20 mouse cellular contexts compared by ENCODE assay signal in the genomic region with DNA sequence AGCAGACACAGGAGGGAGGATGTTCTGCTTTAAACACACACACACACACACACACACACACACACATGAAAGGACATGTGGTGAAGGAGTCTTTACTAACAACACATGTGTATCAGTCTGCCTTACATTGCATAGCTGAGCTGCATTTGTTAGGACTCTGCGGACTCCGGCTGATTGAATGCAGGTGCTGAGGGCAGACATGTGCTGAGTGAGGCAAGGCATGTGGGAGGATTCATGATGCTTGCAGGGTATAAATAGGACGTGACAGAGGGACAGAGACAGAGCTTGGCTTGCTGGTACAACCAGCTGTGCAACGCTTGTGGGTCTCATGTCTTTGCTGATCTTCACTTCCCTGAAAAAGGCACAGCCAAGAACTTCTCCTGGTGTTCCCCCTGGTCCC. TPM values are rescaled to one million over a fixed set of nuclear protein-coding genes. Genes with fewer than 3 reads are reported as not detected.
DNase-seq lines count a peak whose midpoint lies in the region; ATAC-seq and TF ChIP-seq lines count a peak whose summit lies in the region.
"Had no signal": no experiment of that assay in that cellular context is flagged by ENCODE, and none has a peak within 500 bp of the region (broad histone marks: within the 10 kb centered on the region; RNA-seq: fewer than 3 reads in every experiment).

No protein-coding gene starts in this region.

- no peak overlapping the region for H3K4me3 ChIP-seq in layer of hippocampus, adult 2 months
- no peak overlapping the region for H3K4me3 ChIP-seq in embryonic facial prominence, embryonic 11.5 days (ENCODE audit: low read depth, low read length)
- no peak overlapping the region for H3K4me3 ChIP-seq in limb, embryonic 13.5 days
- H3K4me3 ChIP-seq: heart, embryonic 12.5 days; left cerebral cortex, adult 2 months; limb, embryonic 12.5 days; liver, embryonic 15.5 days had no signal

- H3K27ac ChIP-seq in layer of hippocampus, adult 2 months = peak overlapping the region; percentile 75
- no peak overlapping the region for H3K27ac ChIP-seq in embryonic facial prominence, embryonic 11.5 days (replicated peaks; ENCODE audit: low read depth, low read length)
- no peak overlapping the region for H3K27ac ChIP-seq in limb, embryonic 13.5 days
- H3K27ac ChIP-seq: left cerebral cortex, adult 2 months; limb, embryonic 12.5 days; liver, embryonic 15.5 days had no signal

- no peaks in the 10 kb centered on the region for H3K36me3 ChIP-seq in embryonic facial prominence, embryonic 11.5 days (replicated peaks; ENCODE audit: control insufficient read depth, insufficient read depth, low read depth, low read length)
- H3K36me3 ChIP-seq in limb, embryonic 13.5 days = no peaks in the 10 kb centered on the region
- H3K36me3 ChIP-seq: heart, embryonic 12.5 days; limb, embryonic 12.5 days; liver, embryonic 15.5 days had no signal

- no peaks in the 10 kb centered on the region; the same call in 1 of the 2 replicates for H3K4me1 ChIP-seq in embryonic facial prominence, embryonic 11.5 days (ENCODE audit: control insufficient read depth, insufficient read depth, low read length)
- peaks cover 5% of the 10 kb centered on the region for H3K4me1 ChIP-seq in limb, embryonic 13.5 days
- H3K4me1 ChIP-seq: liver, embryonic 15.5 days had no signal

- H3K4me2 ChIP-seq in embryonic facial prominence, embryonic 11.5 days (ENCODE audit: low read depth, low read length) = no peak overlapping the region
- no peak overlapping the region for H3K4me2 ChIP-seq in limb, embryonic 13.5 days (replicated peaks)
- H3K4me2 ChIP-seq: heart, embryonic 12.5 days; limb, embryonic 12.5 days; liver, embryonic 15.5 days had no signal

- DNase-seq in layer of hippocampus, adult 2 months (ENCODE audit: low spot score in 2 of 2) = no peak
- DNase-seq in layer of hippocampus, postnatal 10 days (ENCODE audit: low spot score in 2 of 2) = no peak
- DNase-seq in brain, adult 2 months (ENCODE audit: low read depth, low spot score) = peak; percentile 64
- peak; percentile 69 for DNase-seq in embryonic facial prominence, embryonic 11.5 days (ENCODE audit: low spot score)
- DNase-seq in cerebellum, postnatal 14 days = no peak
- DNase-seq: adrenal gland, postnatal 36 days; cerebellum, adult 8-10 months; kidney, adult 8-10 months; kidney, postnatal 4 days; lung, postnatal 10 days; thymus, postnatal 36 days had no signal

- ATAC-seq in embryonic facial prominence, embryonic 11.5 days (replicated peaks; ENCODE audit: insufficient number of reproducible peaks, low FRiP score, low TSS enrichment, low read depth) = 0 out of 2 replicates have a peak, but pooled peaks have one; percentile 34
- peak; percentile 69 for ATAC-seq in limb, embryonic 13.5 days (ENCODE audit: low FRiP score, low read depth)
- no peak for ATAC-seq in megakaryocyte progenitor cell, adult 5-6 weeks (replicated peaks; ENCODE audit: poor library complexity)
- no peak for ATAC-seq in megakaryocyte, adult 5-6 weeks (ENCODE audit: poor library complexity, severe bottlenecking)

- H3K9ac ChIP-seq in embryonic facial prominence, embryonic 11.5 days (replicated peaks; ENCODE audit: low read length) = no peak overlapping the region
- no peak overlapping the region for H3K9ac ChIP-seq in limb, embryonic 13.5 days
- H3K9ac ChIP-seq: heart, embryonic 12.5 days; limb, embryonic 12.5 days; liver, embryonic 15.5 days had no signal

- 54% methylated on average over 4 of the region's 4 CpGs for WGBS in embryonic facial prominence, embryonic 11.5 days
- 39% methylated on average over 4 of the region's 4 CpGs for WGBS in limb, embryonic 13.5 days

- no peaks in the 10 kb centered on the region for H3K27me3 ChIP-seq in embryonic facial prominence, embryonic 11.5 days (ENCODE audit: control insufficient read depth, insufficient read depth, low read length)
- no peaks in the 10 kb centered on the region for H3K27me3 ChIP-seq in limb, embryonic 13.5 days
- H3K27me3 ChIP-seq: heart, embryonic 12.5 days; limb, embryonic 12.5 days; liver, embryonic 15.5 days had no signal

- no peaks in the 10 kb centered on the region for H3K9me3 ChIP-seq in embryonic facial prominence, embryonic 11.5 days (replicated peaks; ENCODE audit: control insufficient read depth, low read length)
- peaks cover 5% of the 10 kb centered on the region; the same call in 1 of the 2 replicates for H3K9me3 ChIP-seq in limb, embryonic 13.5 days
- H3K9me3 ChIP-seq: heart, embryonic 12.5 days; limb, embryonic 12.5 days; liver, embryonic 15.5 days had no signal

- TF ChIP-seq CTCF in layer of hippocampus, adult 2 months (conservative IDR thresholded peaks at IDR 0.05) = no peak

RNA-seq across cellular contexts. Expression of a gene that starts 34.5 kb away (rescaled TPM):
- under 1 TPM in 1 of 2 experiments, not detected in 1; 0.28 TPM for total RNA-seq in layer of hippocampus, adult 2 months (2021)
- under 1 TPM; 0.33 to 0.41 TPM for total RNA-seq in layer of hippocampus, postnatal 10 days (2021)
- polyA plus RNA-seq in embryonic facial prominence, embryonic 11.5 days (2014; fragmentation: Nextera tagmentation; extraction: Ambion mirVana) = 0.15 and 0.50 TPM in 2 replicates
- polyA plus RNA-seq in limb, embryonic 13.5 days (2015; fragmentation: Nextera tagmentation; extraction: Ambion mirVana) = 7.2 and 9.8 TPM in 2 replicates
- total RNA-seq in megakaryocyte progenitor cell, adult 5-6 weeks (2015) = not detected in 2 replicates
- total RNA-seq in megakaryocyte progenitor cell, adult 5-6 weeks (2017) = not detected in 2 replicates
- total RNA-seq in megakaryocyte, adult 5-6 weeks (2015) = not detected in 2 replicates
- not detected in 2 replicates for total RNA-seq in megakaryocyte, adult 5-6 weeks (2017)
- total RNA-seq: hematopoietic stem cell, adult 5-6 weeks; neutrophil, adult 5-6 weeks had no signal

Comparison
In these comparisons a context has a peak if more than half of its experiments do, and no peak if none do; other contexts are left out.
1. DNase-seq: peak in brain, adult 2 months (single experiment) and embryonic facial prominence, embryonic 11.5 days (single experiment); none in layer of hippocampus, adult 2 months (0 of 2), layer of hippocampus, postnatal 10 days (0 of 2) and cerebellum, postnatal 14 days (0 of 2).
2. ATAC-seq: peak in embryonic facial prominence, embryonic 11.5 days (single experiment) and limb, embryonic 13.5 days (single experiment); none in megakaryocyte progenitor cell, adult 5-6 weeks (single experiment) and megakaryocyte, adult 5-6 weeks (single experiment).